14 mouse cellular contexts compared by ENCODE assay signal in genomic region chr7:114700871-114701270, GRCm38 (mm10). TPM values are rescaled to one million over a fixed set of nuclear protein-coding genes. Genes with fewer than 3 reads are reported as not detected.
"Had no signal": no experiment of that assay in that cellular context is flagged by ENCODE, and none has a peak within 500 bp of the region (broad histone marks: within the 10 kb centered on the region; RNA-seq: fewer than 3 reads in every experiment).

No protein-coding gene starts in this region.

- H3K27ac ChIP-seq: layer of hippocampus, adult 2 months; liver, embryonic 13.5 days; midbrain, embryonic 12.5 days; neural tube, embryonic 13.5 days; stomach, postnatal 0 days had no signal

- DNase-seq: kidney, adult 8-10 months; kidney, postnatal 10 days; kidney, postnatal 4 days; liver; liver, embryonic 13.5 days; liver, postnatal 0 days; thymus, adult 2 months; thymus, postnatal 36 days had no signal

- H3K4me3 ChIP-seq: layer of hippocampus, adult 2 months; liver, embryonic 13.5 days; midbrain, embryonic 12.5 days; neural tube, embryonic 13.5 days had no signal

- H3K9ac ChIP-seq: liver, embryonic 13.5 days; liver, postnatal 0 days; midbrain, embryonic 12.5 days; neural tube, embryonic 13.5 days had no signal

- ATAC-seq: intestine, postnatal 0 days; liver, postnatal 0 days; midbrain, embryonic 16.5 days had no signal

- H3K9me3 ChIP-seq: liver, embryonic 13.5 days; midbrain, embryonic 12.5 days; neural tube, embryonic 13.5 days had no signal

- H3K36me3 ChIP-seq: liver, embryonic 13.5 days; midbrain, embryonic 12.5 days; neural tube, embryonic 13.5 days had no signal

- H3K27me3 ChIP-seq: liver, embryonic 13.5 days; midbrain, embryonic 12.5 days; neural tube, embryonic 13.5 days had no signal

- H3K4me1 ChIP-seq: liver, embryonic 13.5 days; midbrain, embryonic 12.5 days had no signal

- H3K4me2 ChIP-seq: liver, embryonic 13.5 days; midbrain, embryonic 12.5 days; neural tube, embryonic 13.5 days had no signal

RNA-seq across cellular contexts. Expression of gene Calcb, which starts 17.6 kb away (rescaled TPM):
- polyA plus RNA-seq: liver, embryonic 13.5 days; liver, postnatal 0 days had no signal
